Mouse (Mus musculus) CH12.LX (cell line): ENCODE data around the gene Srgap1.

Experiments used
- BHLHE40 ChIP-seq: IDR thresholded peaks from 2 replicates; pipeline ENCODE4 v1.6.1; 2011; ENCODE audit warnings: mild to moderate bottlenecking, low read depth, low read length, improper control_type of control experiment
- CTCF ChIP-seq, 2 experiments: IDR thresholded peaks in 1 of 2; conservative IDR thresholded peaks in 1 of 2; 2 replicates each; pipeline ENCODE4 v1.5.1; 2011 to 2012; ENCODE audit warnings: low read depth in 2 of 2, low read length in 2 of 2, improper control_type of control experiment in 1 of 2, inconsistent platforms in 1 of 2, mild to moderate bottlenecking in 1 of 2, moderate library complexity in 1 of 2
- ETS1 ChIP-seq: conservative IDR thresholded peaks from 2 replicates; pipeline ENCODE4 v1.6.1; 2012; ENCODE audit warnings: low read depth, mild to moderate bottlenecking, inconsistent platforms, low read length, improper control_type of control experiment, moderate library complexity
- HCFC1 ChIP-seq: IDR thresholded peaks from 2 replicates; pipeline ENCODE4 v1.6.1; 2012; ENCODE audit warnings: low read depth, mild to moderate bottlenecking, inconsistent platforms, low read length, improper control_type of control experiment
- JUND ChIP-seq: conservative IDR thresholded peaks from 2 replicates; pipeline ENCODE4 v1.6.1; 2011; ENCODE audit warnings: low read depth, low read length, improper control_type of control experiment
- MXI1 ChIP-seq: IDR thresholded peaks from 2 replicates; pipeline ENCODE4 v1.6.1; 2011; ENCODE audit warnings: mild to moderate bottlenecking, low read depth, low read length, improper control_type of control experiment
- POLR2A ChIP-seq: IDR thresholded peaks from 2 replicates; pipeline ENCODE4 v1.6.1; 2011; ENCODE audit warnings: low read depth, mild to moderate bottlenecking, improper control_type of control experiment, low read length
- RAD21 ChIP-seq: IDR thresholded peaks from 2 replicates; pipeline ENCODE4 v1.6.1; 2011; ENCODE audit warnings: low read depth, mild to moderate bottlenecking, low read length, improper control_type of control experiment, moderate library complexity
- TCF12 ChIP-seq: IDR thresholded peaks from 2 replicates; pipeline ENCODE4 v1.6.1; 2014; ENCODE audit warnings: low read depth, mild to moderate bottlenecking, inconsistent platforms, low read length, improper control_type of control experiment
- USF1 ChIP-seq: IDR thresholded peaks from 2 replicates; pipeline ENCODE4 v1.6.1; 2014; ENCODE audit warnings: low read depth, mild to moderate bottlenecking, inconsistent platforms, low read length, improper control_type of control experiment
- ZMIZ1 ChIP-seq: IDR thresholded peaks from 2 replicates; pipeline ENCODE4 v1.6.1; 2012; ENCODE audit warnings: low read depth, mild to moderate bottlenecking, inconsistent platforms, low read length, improper control_type of control experiment

GRCm38 (mm10) chr10:121899706-121900105 is 147.4 kb downstream of the Srgap1 start:
- TF ChIP-seq POLR2A (no peak), HCFC1 (no peak), BHLHE40 (no peak), JUND (no peak), RAD21 (no peak), CTCF (conservative IDR thresholded peaks at IDR 0.05 in 1 of 2, IDR thresholded peaks at IDR 0.05 in 1 of 2; ENCODE audit: low read depth in 2 of 2, low read length in 2 of 2) (no peak), USF1 (no peak), TCF12 (no peak), MXI1 (no peak), ETS1 (no peak), ZMIZ1 (no peak)
